Mouse (Mus musculus): ENCODE results near the gene Smco4. TPM values are rescaled to one million over a fixed set of nuclear protein-coding genes. Genes with fewer than 3 reads are reported as not detected.

Smco4 gene
- total RNA-seq, 2 experiments from 2014 or later, result 28.9 to 34.1 TPM

- DNase-seq (ENCODE audit: low spot score in 2 of 2), result no peak
Measured at GRCm38 (mm10) chr9:15505288-15505687, 12.1 kb downstream of the Smco4 start.

- DNase-seq (ENCODE audit: low spot score in 2 of 2), result no peak
Measured at GRCm38 (mm10) chr9:15506863-15507262, 13.6 kb downstream of the Smco4 start.

- DNase-seq (ENCODE audit: low spot score in 2 of 2), result no peak
Measured at GRCm38 (mm10) chr9:15507431-15507875, 14.2 kb downstream of the Smco4 start.

- no peak for DNase-seq (ENCODE audit: low spot score in 2 of 2)
Measured at GRCm38 (mm10) chr9:15509363-15509762, 16.1 kb downstream of the Smco4 start.

- DNase-seq (ENCODE audit: low spot score in 2 of 2), result no peak
Measured at GRCm38 (mm10) chr9:15510557-15511310, 17.5 kb downstream of the Smco4 start.

GRCm38 (mm10) chr9:15512918-15513317 lies 19.7 kb downstream of the Smco4 start:
- no peak for DNase-seq (ENCODE audit: low spot score in 2 of 2)

GRCm38 (mm10) chr9:15516007-15516406 lies 22.8 kb downstream of the Smco4 start:
- no peak for DNase-seq (ENCODE audit: low spot score in 2 of 2)

- DNase-seq (ENCODE audit: low spot score in 2 of 2), result no peak
Measured at GRCm38 (mm10) chr9:15517979-15518378, 24.7 kb downstream of the Smco4 start.

- no peak for DNase-seq (ENCODE audit: low spot score in 2 of 2)
Measured at GRCm38 (mm10) chr9:15522348-15522747, 29.1 kb downstream of the Smco4 start.

- DNase-seq (ENCODE audit: low spot score in 2 of 2), result no peak
Measured at GRCm38 (mm10) chr9:15522887-15523286, 29.7 kb downstream of the Smco4 start.

GRCm38 (mm10) chr9:15523646-15524045 lies 30.4 kb downstream of the Smco4 start:
- DNase-seq (ENCODE audit: low spot score in 2 of 2), result no peak

GRCm38 (mm10) chr9:15525246-15525645 lies 32.0 kb downstream of the Smco4 start:
- no peak for DNase-seq (ENCODE audit: low spot score in 2 of 2)

GRCm38 (mm10) chr9:15526539-15526938 lies 33.3 kb downstream of the Smco4 start:
- DNase-seq (ENCODE audit: low spot score in 2 of 2), result no peak

GRCm38 (mm10) chr9:15527846-15528245 lies 34.6 kb downstream of the Smco4 start:
- no peak for DNase-seq (ENCODE audit: low spot score in 2 of 2)

GRCm38 (mm10) chr9:15528368-15528767 lies 35.1 kb downstream of the Smco4 start:
- no peak for DNase-seq (ENCODE audit: low spot score in 2 of 2)

GRCm38 (mm10) chr9:15529275-15529964 lies 36.2 kb downstream of the Smco4 start:
- no peak for DNase-seq (ENCODE audit: low spot score in 2 of 2)

- no peak for DNase-seq (ENCODE audit: low spot score in 2 of 2)
Measured at GRCm38 (mm10) chr9:15529965-15530320, 36.7 kb downstream of the Smco4 start.

- no peak for DNase-seq (ENCODE audit: low spot score in 2 of 2)
Measured at GRCm38 (mm10) chr9:15531204-15531603, 38.0 kb downstream of the Smco4 start.

- DNase-seq (ENCODE audit: low spot score in 2 of 2), result no peak
Measured at GRCm38 (mm10) chr9:15533336-15534070, 40.3 kb downstream of the Smco4 start.

- DNase-seq (ENCODE audit: low spot score in 2 of 2), result no peak
Measured at GRCm38 (mm10) chr9:15534110-15534509, 40.9 kb downstream of the Smco4 start.

GRCm38 (mm10) chr9:15535418-15535817 lies 42.2 kb downstream of the Smco4 start:
- DNase-seq (ENCODE audit: low spot score in 2 of 2), result no peak

- no peak for DNase-seq (ENCODE audit: low spot score in 2 of 2)
Measured at GRCm38 (mm10) chr9:15536861-15537426, 43.7 kb downstream of the Smco4 start.
